Mouse (Mus musculus) retina, postnatal 1 day (tissue): ENCODE data around the gene Sh3rf3.

Experiments used
- DNase-seq: peaks from one replicate; pipeline ENCODE4 v3.0.0-alpha.2; 2012

Sh3rf3 gene

GRCm38 (mm10) chr10:58813081-58813800 is at the start of gene Sh3rf3:
Gene Sh3rf3, plus strand, starts transcription at chr10:58813359.
- DNase-seq: peak; percentile 66

GRCm38 (mm10) chr10:58788486-58789274 is 24.5 kb upstream of the Sh3rf3 start:
- no peak for DNase-seq

GRCm38 (mm10) chr10:58797555-58797954 is 15.6 kb upstream of the Sh3rf3 start:
- DNase-seq: no peak

- DNase-seq: no peak
Measured at GRCm38 (mm10) chr10:58798156-58798555, 15.0 kb upstream of the Sh3rf3 start.

- no peak for DNase-seq
Measured at GRCm38 (mm10) chr10:58800996-58801433, 12.1 kb upstream of the Sh3rf3 start.

GRCm38 (mm10) chr10:58802391-58802790 is 10.8 kb upstream of the Sh3rf3 start:
- no peak for DNase-seq

GRCm38 (mm10) chr10:58807956-58808355 is 5.2 kb upstream of the Sh3rf3 start:
- DNase-seq: no peak

- DNase-seq: no peak
Measured at GRCm38 (mm10) chr10:58810181-58810580, 3.0 kb upstream of the Sh3rf3 start.

GRCm38 (mm10) chr10:58812210-58813080 is 714 bp upstream of the Sh3rf3 start:
- DNase-seq: peak; percentile 93

- DNase-seq: no peak
Measured at GRCm38 (mm10) chr10:58813801-58814191, 637 bp downstream of the Sh3rf3 start.

- peak; percentile 47 for DNase-seq
Measured at GRCm38 (mm10) chr10:58814486-58814885, 1.3 kb downstream of the Sh3rf3 start.

GRCm38 (mm10) chr10:58824016-58824568 is 10.9 kb downstream of the Sh3rf3 start:
- no peak for DNase-seq

GRCm38 (mm10) chr10:58829251-58830111 is 16.3 kb downstream of the Sh3rf3 start:
- no peak for DNase-seq

- DNase-seq: no peak
Measured at GRCm38 (mm10) chr10:58833146-58833545, 20.0 kb downstream of the Sh3rf3 start.

- no peak for DNase-seq
Measured at GRCm38 (mm10) chr10:58833741-58834178, 20.6 kb downstream of the Sh3rf3 start.

- DNase-seq: no peak
Measured at GRCm38 (mm10) chr10:58836391-58836790, 23.2 kb downstream of the Sh3rf3 start.

- DNase-seq: no peak
Measured at GRCm38 (mm10) chr10:58837504-58837903, 24.3 kb downstream of the Sh3rf3 start.

GRCm38 (mm10) chr10:58841945-58842344 is 28.8 kb downstream of the Sh3rf3 start:
- no peak for DNase-seq

- no peak for DNase-seq
Measured at GRCm38 (mm10) chr10:58843100-58843499, 29.9 kb downstream of the Sh3rf3 start.

- DNase-seq: no peak
Measured at GRCm38 (mm10) chr10:58848127-58848526, 35.0 kb downstream of the Sh3rf3 start.

- DNase-seq: no peak
Measured at GRCm38 (mm10) chr10:58848536-58848935, 35.4 kb downstream of the Sh3rf3 start.
